Mouse (Mus musculus): Measurements from ENCODE around the gene Fam227a. TPM values are rescaled to one million over a fixed set of nuclear protein-coding genes. Genes with fewer than 3 reads are reported as not detected.

The Fam227a gene
- polyA plus RNA-seq, 1 experiment from 2014 or later: 1.3 TPM

- no peak overlapping the region for H3K27ac ChIP-seq (ENCODE audit: low read depth)
- H3K4me1 ChIP-seq (replicated peaks; ENCODE audit: control insufficient read depth, insufficient read depth, low read length): peaks cover 17% of the 10 kb centered on the region
- H3K4me2 ChIP-seq (ENCODE audit: low read length): no peak overlapping the region
- no peaks in the 10 kb centered on the region for H3K27me3 ChIP-seq (replicated peaks; ENCODE audit: control insufficient read depth, insufficient read depth, low read length)
- no peaks in the 10 kb centered on the region for H3K9me3 ChIP-seq (ENCODE audit: control insufficient read depth, low read length)
- H3K9ac ChIP-seq (ENCODE audit: low read length): no peak overlapping the region
- no peak overlapping the region for H3K4me3 ChIP-seq (ENCODE audit: low read depth, low read length)
- no peak for ATAC-seq (replicated peaks; ENCODE audit: low FRiP score, low TSS enrichment, low read depth)
- WGBS: 61% methylated on average over 11 of the region's 11 CpGs
- H3K36me3 ChIP-seq (ENCODE audit: control insufficient read depth, insufficient read depth, low read length): peaks cover 26% of the 10 kb centered on the region
- DNase-seq (ENCODE audit: low spot score): no peak
Observed at GRCm38 (mm10) chr15:79693740-79694139, 35.0 kb upstream of the Fam227a start.

- ATAC-seq (replicated peaks; ENCODE audit: low FRiP score, low TSS enrichment, low read depth) (no peak), DNase-seq (ENCODE audit: low spot score) (no peak)
- Histone ChIP-seq H3K36me3 (ENCODE audit: control insufficient read depth, insufficient read depth, low read length) (peaks cover 26% of the 10 kb centered on the region), H3K27me3 (replicated peaks; ENCODE audit: control insufficient read depth, insufficient read depth, low read length) (no peaks in the 10 kb centered on the region), H3K9me3 (ENCODE audit: control insufficient read depth, low read length) (no peaks in the 10 kb centered on the region), H3K4me3 (ENCODE audit: low read depth, low read length) (no peak overlapping the region), H3K4me1 (replicated peaks; ENCODE audit: control insufficient read depth, insufficient read depth, low read length) (peaks cover 22% of the 10 kb centered on the region), H3K27ac (ENCODE audit: low read depth) (no peak overlapping the region), H3K9ac (ENCODE audit: low read length) (no peak overlapping the region), H3K4me2 (ENCODE audit: low read length) (peak overlapping the region; percentile 98)
- WGBS: 74% methylated on average over 5 of the region's 5 CpGs
Observed at GRCm38 (mm10) chr15:79692334-79692733, 33.6 kb upstream of the Fam227a start.

GRCm38 (mm10) chr15:79691023-79691508 is 32.3 kb upstream of the Fam227a start:
- H3K27me3 ChIP-seq (replicated peaks; ENCODE audit: control insufficient read depth, insufficient read depth, low read length): no peaks in the 10 kb centered on the region
- under 1% methylated on average over 51 of the region's 53 CpGs for WGBS

GRCm38 (mm10) chr15:79690426-79691022 is 31.8 kb upstream of the Fam227a start, which contains the start of gene Gtpbp1:
Gene Gtpbp1, plus strand, starts transcription at chr15:79690845.
- no peaks in the 10 kb centered on the region for H3K27me3 ChIP-seq (replicated peaks; ENCODE audit: control insufficient read depth, insufficient read depth, low read length)
- H3K36me3 ChIP-seq (ENCODE audit: control insufficient read depth, insufficient read depth, low read length): peaks cover 16% of the 10 kb centered on the region
- WGBS: under 1% methylated on average over 45 of the region's 45 CpGs
- no peaks in the 10 kb centered on the region for H3K9me3 ChIP-seq (ENCODE audit: control insufficient read depth, low read length)
- peak within 1 kb of the TSS; percentile 73 for H3K27ac ChIP-seq (ENCODE audit: low read depth)
- DNase-seq (ENCODE audit: low spot score): peak; percentile 93
- peak within 1 kb of the TSS; percentile 80 for H3K4me3 ChIP-seq (ENCODE audit: low read depth, low read length)
- H3K4me2 ChIP-seq (ENCODE audit: low read length): peak within 1 kb of the TSS; percentile 98
- peak within 1 kb of the TSS; percentile 88 for H3K9ac ChIP-seq (ENCODE audit: low read length)
- ATAC-seq (replicated peaks; ENCODE audit: low FRiP score, low TSS enrichment, low read depth): peak; percentile 96
- peaks cover 28% of the 10 kb centered on the region for H3K4me1 ChIP-seq (replicated peaks; ENCODE audit: control insufficient read depth, insufficient read depth, low read length)

More at GRCm38 (mm10) chr15:79691023-79691508, 32.3 kb upstream of the Fam227a start:
- Histone ChIP-seq H3K4me1 (replicated peaks; ENCODE audit: control insufficient read depth, insufficient read depth, low read length) (peaks cover 23% of the 10 kb centered on the region), H3K27ac (ENCODE audit: low read depth) (peak overlapping the region; percentile 73), H3K9me3 (ENCODE audit: control insufficient read depth, low read length) (no peaks in the 10 kb centered on the region), H3K4me3 (ENCODE audit: low read depth, low read length) (peak overlapping the region; percentile 80), H3K36me3 (ENCODE audit: control insufficient read depth, insufficient read depth, low read length) (peaks cover 18% of the 10 kb centered on the region), H3K9ac (ENCODE audit: low read length) (peak overlapping the region; percentile 88), H3K4me2 (ENCODE audit: low read length) (peak overlapping the region; percentile 98)
- ATAC-seq (replicated peaks; ENCODE audit: low FRiP score, low TSS enrichment, low read depth) (peak; percentile 21), DNase-seq (ENCODE audit: low spot score) (no peak)

DNA sequence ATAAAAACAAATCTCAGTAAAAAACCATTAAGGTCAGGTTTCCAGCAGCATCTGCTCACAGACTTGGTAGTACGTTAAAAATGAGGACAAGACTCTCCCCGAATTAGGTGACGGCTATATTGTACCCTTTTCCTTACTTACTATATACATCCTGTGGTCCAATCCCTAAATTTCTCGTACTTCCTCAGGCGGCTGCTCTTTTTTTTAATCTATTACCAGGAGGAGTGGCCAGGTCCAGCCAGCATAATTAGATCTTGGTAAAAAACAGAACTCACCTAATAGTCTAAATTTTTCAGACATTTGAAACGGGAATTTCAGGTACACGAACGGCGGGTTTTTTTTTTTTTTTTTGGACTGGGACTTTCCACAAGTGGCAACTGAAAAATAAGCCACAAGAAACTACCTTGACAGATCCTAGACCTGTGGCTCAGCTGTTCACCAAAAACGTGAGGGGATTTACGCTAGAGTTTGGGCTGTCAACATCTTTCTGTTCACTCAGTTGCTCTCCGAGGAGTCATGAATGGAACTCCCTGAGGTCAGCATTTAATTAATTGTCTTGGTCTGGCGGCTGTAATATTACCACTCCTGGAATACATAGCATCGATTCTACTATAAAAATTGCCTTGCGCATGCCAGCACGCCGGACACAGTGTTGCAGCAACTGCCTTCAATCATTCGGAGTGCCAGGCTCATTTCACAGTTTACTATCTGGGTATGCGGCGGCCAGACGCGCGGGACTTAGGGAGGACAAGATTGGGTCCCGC is 31.1 kb upstream of the Fam227a start:
- no peaks in the 10 kb centered on the region for H3K9me3 ChIP-seq (ENCODE audit: control insufficient read depth, low read length)
- no peak overlapping the region for H3K9ac ChIP-seq (ENCODE audit: low read length)
- no peak for ATAC-seq (replicated peaks; ENCODE audit: low FRiP score, low TSS enrichment, low read depth)
- peaks cover 35% of the 10 kb centered on the region for H3K4me1 ChIP-seq (replicated peaks; ENCODE audit: control insufficient read depth, insufficient read depth, low read length)
- WGBS: 12% methylated on average over 24 of the region's 24 CpGs
- H3K4me2 ChIP-seq (ENCODE audit: low read length): peak overlapping the region; percentile 98
- H3K36me3 ChIP-seq (ENCODE audit: control insufficient read depth, insufficient read depth, low read length): peaks cover 10% of the 10 kb centered on the region; the same call in 1 of the 2 replicates
- H3K27ac ChIP-seq (ENCODE audit: low read depth): no peak overlapping the region
- no peak for DNase-seq (ENCODE audit: low spot score)
- peak overlapping the region; percentile 80 for H3K4me3 ChIP-seq (ENCODE audit: low read depth, low read length)
- no peaks in the 10 kb centered on the region for H3K27me3 ChIP-seq (replicated peaks; ENCODE audit: control insufficient read depth, insufficient read depth, low read length)

DNA sequence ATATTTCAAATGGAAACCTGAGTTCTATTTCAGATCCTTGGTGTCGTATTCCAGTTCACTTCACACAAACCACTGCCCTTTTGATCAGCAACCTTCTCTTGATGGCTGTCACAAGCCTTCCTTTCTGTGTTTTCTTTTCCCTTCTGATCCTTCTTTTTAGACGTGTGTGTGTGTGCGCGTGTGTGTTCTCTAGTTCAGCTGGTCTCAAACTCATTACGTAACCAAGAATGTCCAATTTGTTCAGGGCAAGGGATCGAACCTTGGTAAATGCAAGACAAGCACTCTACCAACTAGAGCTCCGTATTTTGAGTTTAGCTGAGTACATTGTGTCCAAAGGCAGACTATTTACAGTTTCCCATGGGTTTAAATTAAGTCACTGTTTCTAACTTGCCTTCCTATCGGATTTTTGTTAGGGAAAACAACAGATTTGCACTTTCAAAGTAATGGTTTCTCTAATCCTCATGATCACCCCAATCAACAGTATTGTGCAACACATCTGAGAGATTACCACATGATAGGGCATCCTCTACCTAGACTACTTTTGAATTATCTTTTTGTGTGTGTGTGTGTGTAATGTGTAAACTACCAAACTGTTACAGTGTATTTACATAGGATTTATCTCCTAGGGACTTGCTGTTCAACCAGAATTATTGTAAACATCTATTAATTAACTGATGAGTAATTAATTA is 29.7 kb upstream of the Fam227a start:
- DNase-seq (ENCODE audit: low spot score) (no peak), ATAC-seq (replicated peaks; ENCODE audit: low FRiP score, low TSS enrichment, low read depth) (no peak)
- H3K9ac ChIP-seq (ENCODE audit: low read length): peak overlapping the region; percentile 78
- peak overlapping the region; percentile 73 for H3K4me2 ChIP-seq (ENCODE audit: low read length)
- no peaks in the 10 kb centered on the region for H3K27me3 ChIP-seq (replicated peaks; ENCODE audit: control insufficient read depth, insufficient read depth, low read length)
- no peaks in the 10 kb centered on the region for H3K36me3 ChIP-seq (ENCODE audit: control insufficient read depth, insufficient read depth, low read length)
- peak overlapping the region; percentile 91 for H3K27ac ChIP-seq (ENCODE audit: low read depth)
- peak overlapping the region; percentile 72 for H3K4me3 ChIP-seq (ENCODE audit: low read depth, low read length)
- WGBS: 5% methylated on average over 8 of the region's 8 CpGs
- peaks cover 48% of the 10 kb centered on the region for H3K4me1 ChIP-seq (replicated peaks; ENCODE audit: control insufficient read depth, insufficient read depth, low read length)
- no peaks in the 10 kb centered on the region for H3K9me3 ChIP-seq (ENCODE audit: control insufficient read depth, low read length)

GRCm38 (mm10) chr15:79687646-79688267 is 29.0 kb upstream of the Fam227a start, which contains the start of gene Josd1:
Gene Josd1, minus strand, starts transcription at chr15:79687919.
- peak; percentile 64 for ATAC-seq (replicated peaks; ENCODE audit: low FRiP score, low TSS enrichment, low read depth)
- peak within 1 kb of the TSS; percentile 78 for H3K9ac ChIP-seq (ENCODE audit: low read length)
- H3K27ac ChIP-seq (ENCODE audit: low read depth): peak within 1 kb of the TSS; percentile 91
- peak; percentile 99 for DNase-seq (ENCODE audit: low spot score)
- H3K9me3 ChIP-seq (ENCODE audit: control insufficient read depth, low read length): no peaks in the 10 kb centered on the region
- peaks cover 54% of the 10 kb centered on the region for H3K4me1 ChIP-seq (replicated peaks; ENCODE audit: control insufficient read depth, insufficient read depth, low read length)
- peak within 1 kb of the TSS; percentile 72 for H3K4me3 ChIP-seq (ENCODE audit: low read depth, low read length)
- peak within 1 kb of the TSS; percentile 73 for H3K4me2 ChIP-seq (ENCODE audit: low read length)
- under 1% methylated on average over 72 of the region's 72 CpGs for WGBS
- H3K27me3 ChIP-seq (replicated peaks; ENCODE audit: control insufficient read depth, insufficient read depth, low read length): no peaks in the 10 kb centered on the region
- H3K36me3 ChIP-seq (ENCODE audit: control insufficient read depth, insufficient read depth, low read length): 0 out of 2 replicates have a peak, but pooled peaks cover 3% of the 10 kb centered on the region

DNA sequence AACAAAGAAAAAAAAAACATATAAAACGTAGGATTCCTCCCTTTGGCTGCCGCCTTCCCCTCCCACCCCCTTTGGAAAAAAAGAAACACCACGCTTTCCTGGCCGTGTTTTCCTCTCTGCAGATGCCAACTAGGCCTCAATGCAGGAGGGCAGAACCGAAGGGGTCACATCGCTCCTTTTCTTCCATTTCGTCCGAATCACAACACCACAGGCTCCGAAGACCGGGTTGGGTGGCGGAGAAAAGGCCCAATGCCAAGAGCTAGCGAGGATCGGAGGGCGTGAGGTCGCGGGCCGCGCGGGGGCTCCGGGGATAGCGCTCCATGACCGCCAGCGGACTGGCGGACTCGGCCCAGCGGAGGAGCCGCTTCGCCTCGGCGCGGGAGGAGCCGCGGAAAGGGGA is 28.4 kb upstream of the Fam227a start:
- H3K4me1 ChIP-seq (replicated peaks; ENCODE audit: control insufficient read depth, insufficient read depth, low read length): peaks cover 49% of the 10 kb centered on the region
- under 1% methylated on average over 31 of the region's 33 CpGs for WGBS
- peak; percentile 81 for DNase-seq (ENCODE audit: low spot score)

More for the DNA sequence above, 28.4 kb upstream of the Fam227a start:
- Histone ChIP-seq H3K9me3 (ENCODE audit: control insufficient read depth, low read length) (no peaks in the 10 kb centered on the region), H3K27me3 (replicated peaks; ENCODE audit: control insufficient read depth, insufficient read depth, low read length) (no peaks in the 10 kb centered on the region), H3K9ac (ENCODE audit: low read length) (peak overlapping the region; percentile 78), H3K4me3 (ENCODE audit: low read depth, low read length) (peak overlapping the region; percentile 72), H3K27ac (ENCODE audit: low read depth) (peak overlapping the region; percentile 91), H3K36me3 (ENCODE audit: control insufficient read depth, insufficient read depth, low read length) (0 out of 2 replicates have a peak, but pooled peaks cover 4% of the 10 kb centered on the region), H3K4me2 (ENCODE audit: low read length) (peak overlapping the region; percentile 73)
- ATAC-seq (replicated peaks; ENCODE audit: low FRiP score, low TSS enrichment, low read depth): no peak

All from intestine, embryonic 14.5 days (tissue).